Mouse (Mus musculus) lung, adult 2 months (tissue): ENCODE results near the gene Cadps. TPM values are rescaled to one million over a fixed set of nuclear protein-coding genes. Genes with fewer than 3 reads are reported as not detected.

Experiments
- DNase-seq: peaks from one replicate; pipeline ENCODE4 v3.0.0; 2022
- H3K4me1 ChIP-seq: fragments of 200-500 bp; 2 replicates; pipeline ENCODE4 v1.6.1; 2011; ENCODE audit warnings: low read length; ENCODE audit not compliant: control insufficient read depth, insufficient read depth
- H3K4me3 ChIP-seq: fragments of 200-500 bp; replicated peaks from 2 replicates; pipeline ENCODE3; 2011; ENCODE audit warnings: low read depth, mild to moderate bottlenecking, control low read depth, low read length; ENCODE audit errors: extremely low read depth
- CTCF ChIP-seq: fragments of 200-500 bp; IDR thresholded peaks from 2 replicates; pipeline ENCODE4 v1.5.1; 2011; ENCODE audit warnings: mild to moderate bottlenecking, low read length, control low read depth; ENCODE audit not compliant: insufficient read depth
- POLR2A ChIP-seq: fragments of 200-500 bp; IDR thresholded peaks from 2 replicates; pipeline ENCODE4 v1.6.1; 2011; ENCODE audit warnings: low read depth, mild to moderate bottlenecking, control low read depth, low read length, borderline replicate concordance; ENCODE audit errors: extremely low read depth
- WGBS: fragments of 180-500 bp; shearing (Covaris S2); methylation state at CpG from one replicate; pipeline ENCODE4 v1.1.7; 2018; 5-methylcytosine and 5-hydroxymethylcytosine counted together
- polyA plus RNA-seq: library from polyadenylated mRNA; depleted of rRNA; stranded (reverse); fragments of >200 nt; gene quantifications from 2 replicates; pipeline ENCODE4 v1.2.3, GENCODE M21; 2012

Gene Cadps
- polyA plus RNA-seq, 1 experiment: 0.06 TPM

GRCm38 (mm10) chr14:12345241-12345921, 477.5 kb downstream of the Cadps start:
- no peak overlapping the region for H3K4me3 ChIP-seq
- TF ChIP-seq POLR2A (no peak), CTCF (no peak)
- no peaks in the 10 kb centered on the region for H3K4me1 ChIP-seq
- DNase-seq: no peak
- WGBS: 1% methylated on average over 40 of the region's 40 CpGs

- no peak for DNase-seq
- 2% methylated on average over 39 of the region's 39 CpGs for WGBS
- no peaks in the 10 kb centered on the region for H3K4me1 ChIP-seq
- TF ChIP-seq POLR2A: no peak
- TF ChIP-seq CTCF: no peak
- no peak overlapping the region for H3K4me3 ChIP-seq
Observed at GRCm38 (mm10) chr14:12344746-12345240, 478.1 kb downstream of the Cadps start.

- Histone ChIP-seq H3K4me1 (no peaks in the 10 kb centered on the region), H3K4me3 (no peak overlapping the region)
- no peak for DNase-seq
- 5% methylated on average over 24 of the region's 24 CpGs for WGBS
- TF ChIP-seq CTCF (no peak), POLR2A (no peak)
Observed at GRCm38 (mm10) chr14:12344061-12344745, 478.7 kb downstream of the Cadps start.

DNA sequence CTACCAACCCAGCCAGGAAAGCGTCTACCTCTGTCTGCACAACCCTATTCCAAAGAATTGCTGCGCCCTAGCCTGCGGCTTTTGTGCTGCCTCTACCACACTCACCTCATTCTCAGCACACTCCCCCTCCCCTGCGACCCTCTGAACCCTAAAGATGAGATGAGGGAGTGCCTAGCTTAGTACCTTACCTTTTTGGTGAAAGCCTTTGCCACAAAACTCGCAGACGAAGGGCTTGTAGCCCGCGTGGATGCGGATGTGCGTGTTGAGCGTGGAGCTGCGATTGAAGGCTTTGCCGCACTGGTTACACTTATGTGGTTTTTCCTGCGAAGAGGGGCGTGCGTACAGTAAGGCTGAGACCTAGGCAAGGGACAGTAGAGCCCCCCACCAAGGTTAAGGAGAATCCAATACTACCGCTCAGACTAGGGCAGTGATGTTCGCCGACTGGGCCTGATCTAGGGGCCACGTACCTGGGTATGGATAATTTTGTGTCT, 479.4 kb downstream of the Cadps start:
- TF ChIP-seq POLR2A (no peak), CTCF (no peak)

GRCm38 (mm10) chr14:12342458-12343131, 480.3 kb downstream of the Cadps start:
- no peaks in the 10 kb centered on the region for H3K4me1 ChIP-seq
- TF ChIP-seq CTCF (no peak), POLR2A (no peak)
- DNase-seq: no peak
- no peak overlapping the region for H3K4me3 ChIP-seq
- WGBS: 7% methylated on average over 23 of the region's 23 CpGs

More for the DNA sequence above, 479.4 kb downstream of the Cadps start:
- no peaks in the 10 kb centered on the region for H3K4me1 ChIP-seq
- H3K4me3 ChIP-seq: no peak overlapping the region
- DNase-seq: no peak
- 5% methylated on average over 20 of the region's 20 CpGs for WGBS

- TF ChIP-seq POLR2A: no peak
- no peak for TF ChIP-seq CTCF
- 8% methylated on average over 24 of the region's 24 CpGs for WGBS
- no peak overlapping the region for H3K4me3 ChIP-seq
- DNase-seq: no peak
- no peaks in the 10 kb centered on the region for H3K4me1 ChIP-seq
Observed at GRCm38 (mm10) chr14:12341789-12342457, 481.0 kb downstream of the Cadps start.

- WGBS: 3% methylated on average over 42 of the region's 42 CpGs
- Histone ChIP-seq H3K4me1 (no peaks in the 10 kb centered on the region), H3K4me3 (no peak overlapping the region)
- no peak for DNase-seq
- no peak for TF ChIP-seq CTCF
- no peak for TF ChIP-seq POLR2A
Observed at GRCm38 (mm10) chr14:12341075-12341788, 481.6 kb downstream of the Cadps start.

DNA sequence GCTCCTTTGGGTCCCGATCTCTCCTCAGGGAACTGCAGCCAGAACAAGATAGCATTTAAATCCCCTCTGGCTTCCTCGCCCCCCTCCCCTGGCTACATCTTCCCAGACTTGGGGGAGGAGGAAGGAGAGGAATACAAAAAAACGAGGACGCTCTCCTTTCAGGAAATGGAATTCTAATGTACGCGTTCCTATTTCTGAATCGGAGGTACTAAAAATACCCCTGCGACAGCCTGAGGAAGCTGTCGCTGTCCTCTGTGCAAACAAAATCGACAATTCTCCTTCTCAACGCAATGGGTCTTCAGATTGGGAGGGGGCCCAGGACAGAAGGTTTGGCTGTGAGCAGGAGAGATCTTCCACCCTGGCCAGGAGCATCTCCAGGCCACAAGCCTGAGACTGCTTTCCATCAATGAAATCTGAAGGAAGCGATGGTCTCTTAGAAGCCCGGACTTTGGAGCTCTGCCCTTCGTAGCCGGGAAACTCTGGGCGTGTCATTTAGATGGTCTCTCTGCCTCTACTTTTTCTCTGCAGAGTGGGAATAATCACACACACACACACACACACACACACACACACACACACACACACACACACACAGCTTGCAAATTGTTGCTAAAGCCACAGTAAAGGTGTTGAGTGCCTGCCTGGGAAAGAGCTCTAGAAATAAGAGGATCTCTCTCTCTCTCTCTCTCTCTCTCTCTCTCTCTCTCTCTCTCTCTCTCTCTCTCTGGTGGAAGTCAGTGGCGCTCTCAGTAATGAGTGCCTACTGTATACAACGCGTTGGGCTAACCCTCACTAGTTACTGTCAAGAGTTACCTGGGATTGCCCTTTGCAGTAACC, 482.4 kb downstream of the Cadps start:
- 2% methylated on average over 19 of the region's 19 CpGs for WGBS
- DNase-seq: no peak
- Histone ChIP-seq H3K4me1 (no peaks in the 10 kb centered on the region), H3K4me3 (no peak overlapping the region)
- TF ChIP-seq POLR2A: no peak
- no peak for TF ChIP-seq CTCF
